1 mouse cellular context compared by ENCODE assay signal in the genomic region with DNA sequence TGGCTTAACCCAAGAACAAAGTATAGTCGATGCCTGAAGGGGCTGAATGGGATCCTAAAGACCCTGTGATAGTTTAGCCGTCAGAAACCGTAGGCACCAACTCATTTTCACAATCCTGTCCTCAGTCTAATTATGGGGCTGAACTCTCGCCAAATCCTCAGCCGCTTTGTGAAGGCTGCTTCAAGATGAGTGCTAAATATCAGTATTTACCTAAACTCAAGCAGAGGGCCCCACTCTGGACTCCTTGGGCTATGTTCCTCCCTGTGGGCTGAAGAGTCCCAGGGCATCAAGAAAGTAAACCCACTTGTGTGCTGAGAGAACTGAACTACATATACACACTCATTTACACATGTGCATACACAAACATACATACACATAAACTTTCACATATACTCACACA.
TF ChIP-seq lines count a peak whose summit lies in the region.

No protein-coding gene starts in this region.

TF ChIP-seq in CH12.LX, 34 proteins besides CTCF, POLR2A, EP300 and RAD21 (continued from another document):
- TF ChIP-seq SMC3 (IDR thresholded peaks at IDR 0.05; ENCODE audit: low read depth, low read length), result no peak
- no peak for TF ChIP-seq GABPA (IDR thresholded peaks at IDR 0.05; ENCODE audit: insufficient replicate concordance, low read depth, low read length)
- TF ChIP-seq USF1 (IDR thresholded peaks at IDR 0.05; ENCODE audit: low read depth, low read length), result no peak
- TF ChIP-seq MXI1 (IDR thresholded peaks at IDR 0.05; ENCODE audit: low read depth, low read length), result no peak
- TF ChIP-seq ZKSCAN1 (IDR thresholded peaks at IDR 0.05; ENCODE audit: borderline replicate concordance, low read depth, low read length), result no peak
- no peak for TF ChIP-seq CHD1 (IDR thresholded peaks at IDR 0.05; ENCODE audit: low read depth, low read length)
- no peak for TF ChIP-seq E2F4 (IDR thresholded peaks at IDR 0.05; ENCODE audit: insufficient replicate concordance, low read depth, low read length)
- TF ChIP-seq ELF1 (IDR thresholded peaks at IDR 0.05; ENCODE audit: low read depth, low read length), result no peak
- TF ChIP-seq SIN3A (IDR thresholded peaks at IDR 0.05; ENCODE audit: low read length), result no peak
- no peak for TF ChIP-seq PAX5 (IDR thresholded peaks at IDR 0.05; ENCODE audit: low read length)
- no peak for TF ChIP-seq MAX (IDR thresholded peaks at IDR 0.05; ENCODE audit: low read length)
- no peak for TF ChIP-seq MEF2A (IDR thresholded peaks at IDR 0.05; ENCODE audit: borderline replicate concordance, low read depth, low read length)
- TF ChIP-seq USF2 (conservative IDR thresholded peaks at IDR 0.05; ENCODE audit: low read depth, low read length), result no peak
- no peak for TF ChIP-seq POLR2AphosphoS2 (IDR thresholded peaks at IDR 0.05; ENCODE audit: low read depth, low read length)
- no peak for TF ChIP-seq HCFC1 (IDR thresholded peaks at IDR 0.05; ENCODE audit: low read depth, low read length)
- TF ChIP-seq NELFE (IDR thresholded peaks at IDR 0.05; ENCODE audit: low read depth, low read length), result no peak
